Mouse (Mus musculus) gastrocnemius, adult 8-10 months (tissue): ENCODE measurements around the gene Gfap. TPM values are rescaled to one million over a fixed set of nuclear protein-coding genes. Genes with fewer than 3 reads are reported as not detected.

Experiments used
- DNase-seq, 2 experiments: peaks; one replicate each; pipeline ENCODE4 v3.0.0; 2022; ENCODE audit warnings: low spot score in 2 of 2
- total RNA-seq, 4 experiments: library from RNA; stranded (reverse); gene quantifications; 2 replicates each; pipeline ENCODE4 v1.2.4; 2022

Gene Gfap
- total RNA-seq, 4 experiments from 2014 or later: 0.11 to 0.36 TPM; not detected in 2

GRCm38 (mm10) chr11:102898408-102898807, 2.3 kb downstream of the Gfap start:
- no peak for DNase-seq

- no peak for DNase-seq
Observed at GRCm38 (mm10) chr11:102896641-102897040, 4.1 kb downstream of the Gfap start.

- no peak for DNase-seq
Observed at GRCm38 (mm10) chr11:102895779-102896178, 4.9 kb downstream of the Gfap start.

GRCm38 (mm10) chr11:102894716-102895115, 6.0 kb downstream of the Gfap start:
- no peak for DNase-seq

GRCm38 (mm10) chr11:102893015-102893651, 7.6 kb downstream of the Gfap start:
- peak; percentile 45 to 65 for DNase-seq

- DNase-seq: no peak
Observed at GRCm38 (mm10) chr11:102890096-102890495, 10.6 kb downstream of the Gfap start.

GRCm38 (mm10) chr11:102888135-102888534, 12.6 kb downstream of the Gfap start:
- DNase-seq: no peak

GRCm38 (mm10) chr11:102887433-102887832, 13.3 kb downstream of the Gfap start:
- DNase-seq: no peak

GRCm38 (mm10) chr11:102884616-102885219, 16.0 kb downstream of the Gfap start, which contains the start of gene Fam187a:
Gene Fam187a (plus strand): TSS chr11:102885169.
- DNase-seq: no peak

GRCm38 (mm10) chr11:102881314-102882198, 19.2 kb downstream of the Gfap start:
- no peak for DNase-seq

- peak; percentile 87 to 88 for DNase-seq
Observed at GRCm38 (mm10) chr11:102880585-102881313, 20.0 kb downstream of the Gfap start, which contains the start of the genes Eftud2 and Ccdc103. Gene Eftud2 (minus strand): TSS chr11:102880985. Gene Ccdc103 (plus strand): TSS chr11:102881204.

- no peak for DNase-seq
Observed at GRCm38 (mm10) chr11:102879558-102879957, 21.2 kb downstream of the Gfap start.

- no peak for DNase-seq
Observed at GRCm38 (mm10) chr11:102874801-102875334, 25.8 kb downstream of the Gfap start.

GRCm38 (mm10) chr11:102864272-102864671, 36.4 kb downstream of the Gfap start:
- DNase-seq: peak; percentile 21 to 41

- DNase-seq: peak; percentile 50 to 68
Observed at GRCm38 (mm10) chr11:102859933-102860332, 40.8 kb downstream of the Gfap start.

- peak in 1 of 2 experiments; percentile 16 for DNase-seq
Observed at GRCm38 (mm10) chr11:102858951-102859350, 41.8 kb downstream of the Gfap start.

- no peak for DNase-seq
Observed at GRCm38 (mm10) chr11:102855941-102856340, 44.8 kb downstream of the Gfap start.

- no peak for DNase-seq
Observed at GRCm38 (mm10) chr11:102853760-102854159, 47.0 kb downstream of the Gfap start.

GRCm38 (mm10) chr11:102851883-102852282, 48.8 kb downstream of the Gfap start:
- peak; percentile 37 to 42 for DNase-seq

- no peak for DNase-seq
Observed at GRCm38 (mm10) chr11:102845926-102846325, 54.8 kb downstream of the Gfap start.

- no peak for DNase-seq
Observed at GRCm38 (mm10) chr11:102838616-102839150, 62.0 kb downstream of the Gfap start.
